Mouse (Mus musculus) Muller cell, postnatal 12 days (primary cell): ENCODE results near the gene Fxyd5.

Experiments
- DNase-seq: peaks from one replicate; pipeline ENCODE4 v3.0.0-alpha.2; 2015; ENCODE audit errors: inconsistent ontology term

Fxyd5 gene

GRCm38 (mm10) chr7:31041023-31041407 lies 1.3 kb downstream of the Fxyd5 start:
- no peak for DNase-seq

GRCm38 (mm10) chr7:31040281-31041022 lies 1.8 kb downstream of the Fxyd5 start:
- no peak for DNase-seq

GRCm38 (mm10) chr7:31039011-31039410 lies 3.3 kb downstream of the Fxyd5 start:
- no peak for DNase-seq

GRCm38 (mm10) chr7:31037675-31038074 lies 4.6 kb downstream of the Fxyd5 start:
- DNase-seq: no peak

- DNase-seq: no peak
These were observed 5.4 kb downstream of the Fxyd5 start for GRCm38 (mm10) chr7:31036917-31037316.

DNA sequence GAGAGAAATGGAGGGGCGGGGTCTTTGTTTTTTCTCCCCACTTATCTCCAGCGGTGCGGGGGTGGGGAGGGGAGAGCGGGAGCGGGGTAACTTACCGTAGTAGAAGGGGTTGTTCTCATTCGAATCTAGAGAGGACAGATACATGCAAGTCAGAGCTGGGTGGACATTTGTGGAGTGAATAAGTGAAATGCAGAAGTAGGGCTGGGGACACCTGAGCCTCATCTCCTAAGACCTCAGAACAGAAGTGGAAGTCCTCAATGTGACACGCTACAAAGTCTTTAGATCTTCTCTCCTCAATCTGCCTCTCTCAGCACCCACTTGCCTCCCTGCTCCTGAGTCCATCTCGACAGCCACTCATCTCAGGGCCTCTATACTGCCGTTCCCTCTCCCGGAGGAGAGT lies 7.0 kb downstream of the Fxyd5 start:
- no peak for DNase-seq

GRCm38 (mm10) chr7:31034789-31035188 lies 7.5 kb downstream of the Fxyd5 start:
- no peak for DNase-seq

DNA sequence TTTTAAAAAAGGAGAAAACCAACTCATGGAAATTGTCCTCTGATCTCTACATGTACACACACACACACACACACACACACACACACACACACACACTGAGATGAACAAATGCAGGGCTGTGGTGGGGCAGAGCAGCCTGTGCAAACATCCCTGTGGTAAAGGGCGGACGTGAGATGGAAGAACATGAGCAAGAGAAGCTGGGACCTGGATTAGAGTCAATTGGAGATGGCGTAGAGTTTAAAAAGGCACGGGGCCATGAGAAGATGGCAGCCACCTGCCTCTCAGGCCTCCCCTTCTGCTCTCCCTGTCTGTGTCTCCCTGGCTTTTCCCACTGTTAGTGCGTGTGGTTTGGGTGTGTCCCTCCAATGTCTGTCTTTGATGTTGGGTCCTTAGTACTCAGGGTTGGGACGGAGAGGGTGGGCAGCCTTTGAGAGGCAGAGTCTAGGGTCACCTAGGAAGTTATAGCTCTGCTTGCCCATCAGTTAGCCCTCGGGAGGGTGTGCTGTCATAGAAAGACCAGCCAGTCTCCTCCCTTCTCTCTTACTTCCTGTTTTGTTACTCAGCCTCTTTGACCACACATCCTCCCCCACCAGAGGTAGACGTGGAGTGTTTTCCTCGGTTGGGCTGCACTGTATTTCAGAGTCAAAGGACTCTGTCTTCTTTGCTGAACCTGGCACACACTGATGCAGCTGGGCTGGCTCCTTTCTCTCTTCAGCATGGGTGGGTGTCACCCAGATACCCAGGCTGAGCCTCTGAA lies 8.7 kb downstream of the Fxyd5 start:
- no peak for DNase-seq

DNA sequence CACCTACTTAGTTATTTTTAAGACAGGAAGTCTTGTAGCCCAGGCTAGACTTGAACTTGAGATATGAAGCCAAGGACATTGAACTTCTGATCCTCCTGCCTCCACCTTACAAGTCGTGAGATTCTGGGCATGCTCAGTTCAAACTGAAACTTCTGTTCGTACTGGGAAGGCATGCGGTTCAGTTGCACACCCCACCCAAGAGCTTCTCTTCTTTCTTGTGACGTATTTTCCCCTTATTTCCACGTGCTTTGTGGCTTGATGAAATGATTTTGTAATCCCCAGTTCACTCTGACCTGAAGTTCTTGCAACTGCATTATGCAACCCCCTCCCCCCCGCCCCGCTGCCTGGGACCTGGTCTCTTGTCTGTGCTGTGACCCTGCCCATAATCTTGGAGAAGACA lies 10.6 kb downstream of the Fxyd5 start:
- DNase-seq: no peak

- no peak for DNase-seq
These were observed 11.6 kb downstream of the Fxyd5 start for GRCm38 (mm10) chr7:31030717-31031116.

GRCm38 (mm10) chr7:31028609-31029008 lies 13.7 kb downstream of the Fxyd5 start:
- no peak for DNase-seq

DNA sequence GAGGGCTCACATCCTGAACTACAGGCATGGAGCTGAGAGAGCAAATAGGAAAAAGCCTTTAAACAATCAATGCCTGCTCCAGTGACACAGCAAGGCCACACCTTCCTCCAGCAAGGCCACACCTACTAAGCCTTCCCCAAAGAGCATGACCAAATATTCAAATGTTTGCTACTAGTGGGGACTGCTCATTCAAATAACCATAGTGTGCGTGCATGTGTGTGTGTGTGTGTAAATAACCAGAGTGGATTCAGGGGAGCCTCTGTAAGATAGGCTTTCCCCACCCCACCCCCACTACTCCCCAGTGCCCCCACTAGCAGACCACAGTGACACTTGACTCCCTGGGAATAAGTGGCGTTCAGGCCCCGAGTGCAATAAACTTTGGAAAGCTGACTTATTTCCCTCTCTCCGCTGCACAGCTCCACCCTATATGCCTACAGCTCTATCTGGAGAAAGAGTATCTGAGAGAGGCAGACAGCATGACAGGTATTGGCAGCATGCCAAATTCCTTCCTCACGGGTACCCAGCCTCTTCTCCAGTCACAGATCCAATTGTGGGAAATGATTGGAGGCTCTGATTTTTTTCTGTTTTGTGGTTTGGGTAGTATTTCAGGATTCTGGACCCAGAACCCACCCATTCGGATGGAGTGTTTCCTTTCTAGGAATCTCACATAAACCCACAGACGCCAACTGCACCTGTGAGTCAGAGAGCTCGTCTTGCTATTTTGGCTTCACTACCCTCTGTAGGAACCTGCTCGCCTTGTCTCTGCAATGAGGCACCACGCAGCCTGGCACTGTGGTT lies 25.0 kb downstream of the Fxyd5 start:
- DNase-seq: peak; percentile 71

- DNase-seq: no peak
These were observed 29.3 kb downstream of the Fxyd5 start for GRCm38 (mm10) chr7:31012971-31013370.

DNA sequence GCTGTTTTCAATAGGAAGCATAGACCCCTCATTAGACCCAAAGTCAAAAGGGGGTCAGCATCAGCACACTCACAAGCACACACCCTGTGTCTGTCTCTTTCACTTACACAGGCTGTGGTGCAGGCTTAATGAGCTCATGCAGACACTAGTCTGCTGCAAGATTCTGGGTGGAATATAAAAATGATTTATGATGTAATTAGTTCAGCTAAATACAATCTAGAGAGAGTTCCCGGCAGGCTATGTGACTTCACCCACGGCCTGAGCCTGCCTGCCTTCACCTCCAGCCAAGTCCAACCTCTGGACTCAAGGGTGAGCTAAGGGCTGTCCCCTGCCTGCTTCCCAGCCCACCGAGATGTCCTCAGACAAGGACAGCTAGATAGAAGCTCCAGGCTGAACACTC lies 33.4 kb downstream of the Fxyd5 start:
- DNase-seq: no peak

DNA sequence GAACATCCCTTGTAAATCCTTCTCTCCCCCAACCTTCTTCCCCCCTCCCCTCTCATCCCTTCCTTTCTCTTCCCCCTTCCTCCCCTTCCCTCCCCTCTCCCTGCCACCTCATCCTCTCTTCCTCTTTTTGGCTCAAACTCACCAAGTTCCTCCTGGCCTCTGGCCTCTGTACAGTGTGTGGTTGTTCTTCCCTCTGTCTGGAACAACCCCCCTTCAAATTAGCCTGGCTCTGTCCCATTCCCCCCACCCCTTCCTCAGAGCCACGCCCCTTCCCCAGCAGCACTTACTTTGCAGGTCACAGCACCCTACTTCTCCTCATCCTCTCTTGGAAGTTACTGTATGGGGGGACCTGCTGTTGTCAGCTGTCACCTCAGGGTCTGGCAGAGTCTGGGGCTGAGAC lies 34.1 kb downstream of the Fxyd5 start:
- no peak for DNase-seq

DNA sequence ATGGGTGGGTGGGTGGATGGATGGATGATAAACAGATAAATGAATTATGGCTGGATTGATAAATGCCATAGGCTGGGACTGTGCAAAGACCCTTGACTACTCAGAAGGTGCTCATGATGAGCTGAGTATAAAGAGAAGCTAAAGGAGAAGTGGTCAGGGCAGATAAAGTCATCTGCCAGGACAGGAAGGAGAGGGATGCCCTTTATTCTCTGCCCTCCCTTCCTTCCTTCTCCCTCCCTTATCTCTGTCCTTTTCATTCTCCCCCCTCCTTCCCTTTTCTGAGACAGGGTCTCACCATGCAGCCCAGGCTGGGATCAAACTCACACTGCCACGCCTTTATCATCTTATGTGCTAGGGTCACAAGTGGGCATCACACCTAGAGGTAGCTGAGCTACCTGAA lies 34.5 kb downstream of the Fxyd5 start:
- no peak for DNase-seq

DNA sequence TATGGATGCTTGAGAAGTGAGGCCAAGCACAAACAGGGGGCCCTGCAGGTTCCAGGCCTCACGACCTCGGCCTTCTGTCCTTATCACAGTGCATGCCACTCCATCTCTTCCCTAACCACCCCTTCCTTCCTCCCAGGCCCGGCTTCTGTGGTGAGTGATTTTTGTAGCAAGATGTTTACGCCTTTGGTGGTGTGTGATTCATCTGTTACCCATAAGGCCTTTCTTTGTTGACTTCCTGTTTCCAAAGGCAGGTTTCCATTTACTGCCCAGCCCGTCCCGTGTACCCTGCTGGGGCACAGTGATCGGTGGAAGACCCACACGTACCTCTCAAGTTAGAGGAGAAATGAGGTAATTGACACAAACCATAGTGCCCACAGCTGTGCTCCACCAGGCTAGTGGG lies 39.6 kb downstream of the Fxyd5 start:
- no peak for DNase-seq

DNA sequence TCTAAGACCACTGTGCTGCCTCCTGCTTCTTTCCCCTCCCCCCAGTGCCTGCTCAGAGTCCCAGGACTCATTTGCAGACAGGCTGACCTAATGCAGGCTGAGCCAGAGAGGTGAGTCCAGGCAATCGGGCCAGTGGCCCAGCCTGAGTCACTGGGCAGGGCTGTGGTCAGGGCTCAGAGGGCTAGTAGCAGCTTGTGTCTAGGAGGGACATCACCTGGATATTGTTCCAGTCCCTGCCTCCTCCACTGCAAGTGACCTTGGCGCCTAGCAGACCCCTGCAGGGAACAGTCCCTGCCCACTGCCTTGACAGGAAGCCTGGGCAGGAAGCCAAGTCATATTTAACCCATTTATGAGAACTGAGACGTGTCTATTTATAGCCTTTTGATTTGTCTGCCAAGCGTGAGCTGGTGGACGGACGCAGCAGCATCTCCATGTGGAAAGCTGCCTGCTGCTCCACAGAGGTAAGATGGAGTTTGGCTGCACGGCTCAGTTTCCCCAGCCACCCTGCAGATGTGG lies 41.7 kb downstream of the Fxyd5 start:
- peak; percentile 51 for DNase-seq

DNA sequence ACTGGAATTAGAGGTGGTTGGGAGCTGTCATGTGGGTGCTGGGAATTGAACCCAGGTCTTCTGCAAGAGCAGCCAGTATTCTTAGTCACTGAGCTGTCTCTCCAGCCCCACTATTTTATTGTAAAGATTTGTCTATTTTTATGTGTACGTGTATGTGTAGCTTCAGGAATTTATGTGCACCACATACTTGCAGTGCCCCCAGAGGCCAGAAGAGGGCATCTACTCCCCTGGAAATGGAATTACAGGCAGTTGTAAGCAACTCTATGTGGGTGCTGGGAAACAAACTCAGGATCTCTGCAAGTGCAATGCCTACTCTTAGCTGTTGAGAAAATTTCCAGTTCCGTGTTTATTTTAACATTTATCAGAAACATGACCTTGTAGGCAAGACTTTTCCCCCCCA lies 45.8 kb downstream of the Fxyd5 start:
- DNase-seq: no peak

DNA sequence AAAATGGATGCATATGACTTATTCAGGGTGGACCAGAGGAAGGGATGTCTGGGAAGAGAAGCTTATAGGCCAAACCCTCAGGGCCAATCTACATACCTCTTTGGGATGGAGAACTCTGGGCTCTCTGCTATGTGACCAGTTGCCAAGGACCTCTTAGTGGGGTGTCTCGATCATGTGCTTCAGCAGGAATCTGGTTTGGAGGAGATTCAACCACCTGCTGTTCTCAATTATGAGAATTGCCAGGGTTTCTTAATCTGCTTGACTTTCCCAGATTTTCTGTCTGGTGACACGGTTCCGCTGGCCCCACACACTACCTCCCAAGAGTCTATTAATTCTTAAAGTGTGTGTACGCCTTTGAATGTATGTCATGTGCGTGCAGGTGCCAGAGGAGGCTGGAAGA lies 48.3 kb downstream of the Fxyd5 start:
- peak; percentile 50 for DNase-seq

DNA sequence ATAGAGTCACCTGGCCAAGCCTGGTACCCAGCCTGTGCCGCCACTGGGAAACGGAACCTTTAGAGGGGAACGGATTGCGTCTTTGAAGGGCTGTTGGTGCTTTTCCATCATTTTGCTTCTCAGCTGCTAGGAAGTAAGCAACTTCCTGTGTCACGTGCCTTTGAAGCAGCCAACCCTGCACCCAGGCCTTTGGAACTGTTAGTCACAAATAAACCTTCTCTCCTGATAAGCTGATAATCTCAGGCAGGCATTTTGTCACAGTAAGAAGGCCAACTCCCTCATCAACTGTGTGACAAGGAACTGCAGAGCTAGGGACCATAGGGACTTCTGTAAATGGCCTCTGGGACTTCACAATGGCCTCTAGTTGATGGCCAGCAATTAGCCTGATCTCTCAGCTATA lies 50.1 kb downstream of the Fxyd5 start:
- DNase-seq: no peak

GRCm38 (mm10) chr7:30988519-30989162 lies 53.6 kb downstream of the Fxyd5 start:
- no peak for DNase-seq
